Comparison of ENCODE assay signal across 29 mouse cellular contexts in genomic region chr11:69106842-69107241, GRCm38 (mm10). TPM values are rescaled to one million over a fixed set of nuclear protein-coding genes. Genes with fewer than 3 reads are reported as not detected.
DNase-seq lines count a peak whose midpoint lies in the region; TF ChIP-seq lines count a peak whose summit lies in the region.
"Had no signal": no experiment of that assay in that cellular context is flagged by ENCODE, and none has a peak within 500 bp of the region (broad histone marks: within the 10 kb centered on the region; RNA-seq: fewer than 3 reads in every experiment).

No protein-coding gene starts in this region.

- intact Hi-C loops in gastrocnemius, adult 2 months (cut with DNase I): loop anchor here (10.0 kb wide), 1 partner anchor 808 kb away; the partner anchor contains the start of gene Gps2
- intact Hi-C loops in gastrocnemius, postnatal 14 days (cut with DNase I; ENCODE audit: low total_unique reads): no loop called here

- DNase-seq in adrenal gland, postnatal 14 days: peak; percentile 20
- no peak for DNase-seq in adrenal gland, adult 2 months
- DNase-seq in gastrocnemius, adult 2 months: peak; percentile 22
- DNase-seq in gastrocnemius, postnatal 14 days: no peak
- peak; percentile 9 for DNase-seq in layer of hippocampus, adult 9-11 months
- DNase-seq in layer of hippocampus, adult 18-20 months (ENCODE audit: low spot score in 2 of 2): no peak
- peak; percentile 17 for DNase-seq in T-cell, adult 2 months (ENCODE audit: low spot score)
- DNase-seq in retina, postnatal 1 day: no peak
- DNase-seq: adrenal gland, adult 8-10 months; cerebellum, adult 18-20 months; gastrocnemius, postnatal 25 days; kidney, adult 9 months; kidney, postnatal 14 days; liver, embryonic 13.5 days; lung, adult 2 months; lung, postnatal 10 days; right cerebral cortex, postnatal 14 days; thymus, adult 2 months; thymus, postnatal 36 days had no signal

- no peak for TF ChIP-seq CTCF in gastrocnemius, adult 2 months (IDR thresholded peaks at IDR 0.05)

- no peak overlapping the region for H3K4me3 ChIP-seq in gastrocnemius, adult 2 months
- H3K4me3 ChIP-seq: heart, embryonic 13.5 days; hindbrain, embryonic 13.5 days; liver, embryonic 13.5 days; midbrain, embryonic 13.5 days; neural tube, embryonic 13.5 days had no signal

- H3K27ac ChIP-seq in gastrocnemius, adult 2 months: no peak overlapping the region
- H3K27ac ChIP-seq: heart, embryonic 13.5 days; hindbrain, embryonic 13.5 days; liver, embryonic 13.5 days; macrophage; midbrain, embryonic 13.5 days; neural tube, embryonic 13.5 days had no signal

RNA-seq across cellular contexts. Expression of gene Per1, which starts 11.8 kb away (rescaled TPM):
- total RNA-seq in adrenal gland, postnatal 14 days (2021): 116 and 118 TPM in 2 replicates
- 10 to 100 TPM; 55.0 to 75.9 TPM for total RNA-seq in adrenal gland, adult 2 months (2021)
- polyA plus RNA-seq in adrenal gland, adult 2 months (2012; rRNA removed): 41.3 and 76.1 TPM in 2 replicates
- total RNA-seq in gastrocnemius, adult 2 months (2021): 10 to 100 TPM; 68.2 to 76.8 TPM
- total RNA-seq in gastrocnemius, postnatal 14 days (2021): 10 to 100 TPM; 22.1 to 77.5 TPM
- 100 to 1,000 TPM in 1 of 2 experiments, 10 to 100 TPM in 1; 92.9 to 115 TPM for total RNA-seq in layer of hippocampus, adult 18-20 months (2021)

RNA-seq across cellular contexts. Expression of gene Hes7, which starts 13.4 kb away (rescaled TPM):
- total RNA-seq in adrenal gland, postnatal 14 days (2021): 0.37 TPM in 1 of 2 replicates, not detected in the other
- total RNA-seq in adrenal gland, adult 2 months (2021): not detected
- polyA plus RNA-seq in adrenal gland, adult 2 months (2012; rRNA removed): 1.3 and 1.6 TPM in 2 replicates
- not detected for total RNA-seq in gastrocnemius, adult 2 months (2021)
- total RNA-seq in gastrocnemius, postnatal 14 days (2021): under 1 TPM in 1 of 2 experiments, not detected in 1; 0.10 TPM
- 1 to 10 TPM; 1.1 to 1.6 TPM for total RNA-seq in layer of hippocampus, adult 18-20 months (2021)
- total RNA-seq: gastrocnemius, postnatal 25 days; megakaryocyte-erythroid progenitor cell, adult 5-6 weeks had no signal
- polyA plus RNA-seq: macrophage had no signal

RNA-seq across cellular contexts. Expression of gene 9130213A22Rik, which starts 15.5 kb away (rescaled TPM):
- 0.38 and 0.41 TPM in 2 replicates for total RNA-seq in adrenal gland, postnatal 14 days (2021)
- total RNA-seq in adrenal gland, adult 2 months (2021): under 1 TPM; 0.59 to 0.78 TPM
- 2.3 and 3.0 TPM in 2 replicates for polyA plus RNA-seq in adrenal gland, adult 2 months (2012; rRNA removed)
- total RNA-seq in gastrocnemius, adult 2 months (2021): under 1 TPM in 1 of 2 experiments, not detected in 1; 0.20 TPM
- total RNA-seq in gastrocnemius, postnatal 14 days (2021): under 1 TPM in 1 of 2 experiments, not detected in 1; 0.18 TPM
- total RNA-seq in layer of hippocampus, adult 18-20 months (2021): 1 to 10 TPM; 1.3 to 1.6 TPM
- total RNA-seq: megakaryocyte-erythroid progenitor cell, adult 5-6 weeks had no signal
- polyA plus RNA-seq: embryonic facial prominence, embryonic 11.5 days; liver, embryonic 13.5 days; midbrain, embryonic 13.5 days had no signal

RNA-seq across cellular contexts. Expression of gene Vamp2, which starts 18.6 kb away (rescaled TPM):
- 111 and 139 TPM in 2 replicates for total RNA-seq in adrenal gland, postnatal 14 days (2021)
- 100 to 1,000 TPM; 104 to 130 TPM for total RNA-seq in adrenal gland, adult 2 months (2021)
- polyA plus RNA-seq in adrenal gland, adult 2 months (2012; rRNA removed): 425 and 479 TPM in 2 replicates
- total RNA-seq in gastrocnemius, adult 2 months (2021): 10 to 100 TPM; 38.0 to 42.7 TPM
- 10 to 100 TPM; 37.9 to 39.7 TPM for total RNA-seq in gastrocnemius, postnatal 14 days (2021)
- 1,000 to 10,000 TPM in 1 of 2 experiments, 100 to 1,000 TPM in 1; 995 to 1,010 TPM for total RNA-seq in layer of hippocampus, adult 18-20 months (2021)

RNA-seq across cellular contexts. Expression of gene Aloxe3, which starts 18.9 kb away (rescaled TPM):
- 1.2 and 1.6 TPM in 2 replicates for total RNA-seq in adrenal gland, postnatal 14 days (2021)
- 1 to 10 TPM in 1 of 2 experiments, under 1 TPM in 1; 0.79 to 1.0 TPM for total RNA-seq in adrenal gland, adult 2 months (2021)
- polyA plus RNA-seq in adrenal gland, adult 2 months (2012; rRNA removed): 1.4 and 2.5 TPM in 2 replicates
- not detected for total RNA-seq in gastrocnemius, adult 2 months (2021)
- total RNA-seq in gastrocnemius, postnatal 14 days (2021): not detected
- total RNA-seq in layer of hippocampus, adult 18-20 months (2021): 1 to 10 TPM; 8.6 to 9.1 TPM
- total RNA-seq: gastrocnemius, postnatal 25 days; heart, adult 18-20 months; heart, postnatal 14 days; megakaryocyte-erythroid progenitor cell, adult 5-6 weeks; MEL had no signal
- polyA plus RNA-seq: liver, embryonic 13.5 days; macrophage had no signal

Comparison
In these comparisons a context has a peak if more than half of its experiments do, and no peak if none do; other contexts are left out.
1. DNase-seq: peak in adrenal gland, postnatal 14 days (single experiment), gastrocnemius, adult 2 months (single experiment), layer of hippocampus, adult 9-11 months (single experiment) and T-cell, adult 2 months (single experiment); none in adrenal gland, adult 2 months (single experiment), gastrocnemius, postnatal 14 days (single experiment), layer of hippocampus, adult 18-20 months (0 of 2) and retina, postnatal 1 day (single experiment).